Mouse (Mus musculus) spleen, postnatal 10 days (tissue): ENCODE measurements around the gene Cyp26b1.
"Not testable (repeated sequence)": the region's sequence is repeated elsewhere in the genome, so short reads cannot be mapped to it uniquely, and the experiment has no call there.

Experiments
- DNase-seq, 2 experiments: peaks; one replicate each; pipeline ENCODE4 v3.0.0; 2021 to 2022; ENCODE audit warnings: low spot score in 2 of 2

Cyp26b1 gene

DNA sequence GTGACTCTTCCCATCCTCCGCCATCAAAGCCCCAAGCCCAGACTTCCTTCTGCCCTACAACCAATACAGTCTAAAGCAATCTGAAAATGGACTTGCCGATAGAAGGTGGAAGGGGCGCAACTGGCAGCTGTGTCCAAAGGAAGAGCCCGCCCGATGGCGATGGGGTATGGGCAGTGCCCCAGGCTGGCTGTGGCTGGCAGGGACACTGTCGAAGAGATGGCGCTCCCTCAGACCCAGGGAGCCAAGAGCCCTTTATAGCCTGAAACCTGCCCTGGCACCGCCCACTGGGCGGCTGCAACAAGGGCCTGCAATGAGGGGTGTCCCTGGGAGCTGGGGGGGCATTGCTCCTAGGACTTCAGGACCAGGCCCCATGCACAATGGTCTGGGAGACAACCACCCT lies at the start of gene Cyp26b1:
Gene Cyp26b1, minus strand, starts transcription at position 216 of the 400 bp plus-strand sequence.
- DNase-seq = no peak

DNA sequence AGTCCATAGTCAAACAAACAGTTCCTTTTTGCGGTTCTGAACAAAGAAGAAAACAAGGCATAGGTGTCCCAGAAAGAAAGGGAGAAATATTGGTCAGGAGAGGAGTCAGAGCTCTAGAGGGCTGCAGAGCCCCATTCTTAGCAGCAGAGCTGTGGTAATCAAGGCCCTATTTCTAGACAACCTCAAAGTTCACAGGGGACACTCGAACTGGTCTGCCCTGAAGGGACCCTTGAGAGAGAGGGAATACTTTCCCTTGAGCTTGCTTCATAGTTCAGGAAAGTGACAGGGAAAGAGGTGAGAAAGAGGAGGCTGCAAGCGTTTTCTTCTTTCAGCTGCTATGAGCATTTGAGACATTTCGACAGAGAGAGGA lies 47.3 kb upstream of the Cyp26b1 start:
- no peak for DNase-seq

DNA sequence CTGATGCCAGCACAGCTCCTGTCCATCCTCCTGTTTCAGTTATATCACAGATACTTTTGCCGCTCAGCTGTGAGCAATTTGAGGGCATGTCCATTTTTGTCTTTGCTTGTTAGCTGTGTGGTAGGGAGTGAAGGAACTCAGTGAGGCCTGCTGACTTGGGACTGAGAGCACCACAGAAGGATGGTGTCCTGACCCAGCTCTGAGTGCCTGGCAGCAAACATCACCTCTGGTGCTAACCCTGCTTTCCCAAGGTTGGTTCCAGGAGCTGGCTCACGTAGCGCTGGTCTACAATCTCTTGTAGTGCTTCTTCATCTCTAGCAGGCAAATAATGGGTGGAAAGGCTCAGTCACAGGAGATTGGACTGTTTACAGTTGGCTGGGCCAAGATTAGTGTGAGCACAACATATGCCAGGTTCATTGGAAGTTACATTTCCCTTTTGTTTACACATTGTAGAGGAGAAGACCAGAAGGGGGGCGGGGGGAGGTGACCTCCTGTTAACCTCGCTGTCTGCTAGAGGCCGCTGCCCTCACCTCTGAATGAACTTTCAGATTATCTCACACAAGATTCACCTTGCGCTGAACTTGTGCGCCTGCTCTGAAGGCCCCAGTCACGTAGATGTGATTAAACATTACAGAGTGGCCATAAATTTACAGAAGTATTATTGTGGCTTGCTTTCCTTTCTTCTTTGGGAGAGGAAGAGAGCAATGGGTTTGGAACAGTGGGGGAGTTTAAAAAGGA lies 46.8 kb upstream of the Cyp26b1 start:
- no peak for DNase-seq

DNA sequence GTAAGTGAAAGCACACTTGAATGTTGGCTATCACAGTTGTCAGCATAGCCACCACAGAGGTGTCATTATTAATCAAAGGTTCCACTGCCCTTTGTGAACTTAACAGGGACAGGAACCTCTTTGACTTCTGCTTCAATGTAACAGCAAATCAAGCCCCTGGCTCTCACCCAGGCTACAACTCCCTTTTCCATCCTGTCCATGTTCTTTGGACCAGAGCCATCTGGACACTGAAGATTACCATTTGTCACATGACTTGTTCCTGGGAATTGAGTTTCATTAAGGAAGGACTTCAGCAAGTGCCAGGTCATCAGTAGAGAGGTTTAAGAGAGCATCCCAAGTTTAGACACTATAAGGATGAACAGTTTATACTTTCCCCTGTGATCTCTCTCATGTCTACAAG lies 44.5 kb upstream of the Cyp26b1 start:
- no peak for DNase-seq

DNA sequence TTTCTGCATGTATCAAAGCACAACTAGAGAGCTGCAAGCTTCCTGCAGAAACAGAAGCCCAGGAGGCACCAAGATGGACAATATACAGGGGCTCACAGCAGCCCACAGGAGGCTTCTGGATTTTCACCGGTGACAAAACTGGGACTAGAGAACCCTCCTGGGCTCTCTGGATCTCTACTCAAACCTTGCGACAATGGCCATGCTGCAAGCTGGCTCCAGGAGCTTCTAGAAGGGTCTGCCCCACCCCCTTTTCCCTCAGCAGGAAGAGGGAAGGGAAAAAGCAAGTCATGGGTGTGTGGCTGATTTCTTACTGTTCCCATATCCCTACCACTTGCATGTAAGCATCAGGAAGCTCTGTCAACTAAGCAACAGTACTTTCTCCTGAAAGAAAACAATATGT lies 37.9 kb upstream of the Cyp26b1 start:
- no peak for DNase-seq

DNA sequence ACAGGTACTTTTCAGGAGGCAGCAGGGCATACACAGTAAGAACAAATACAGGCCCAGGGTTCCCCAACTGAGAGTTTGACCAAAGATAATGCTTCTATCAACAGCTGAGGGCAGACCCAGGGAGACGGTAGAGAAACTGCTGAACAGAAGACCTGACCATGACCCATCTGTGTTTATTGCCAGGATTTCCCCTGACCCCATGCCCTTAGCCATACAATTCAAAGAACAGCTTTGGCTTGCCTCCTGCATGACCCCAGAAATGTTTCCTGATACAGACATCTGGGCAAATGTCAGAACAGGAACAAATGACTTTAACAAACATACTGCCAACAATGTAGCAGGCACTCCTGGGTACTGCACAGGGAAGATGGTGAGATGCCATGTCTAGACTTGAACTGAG lies 36.6 kb upstream of the Cyp26b1 start:
- no peak for DNase-seq

DNA sequence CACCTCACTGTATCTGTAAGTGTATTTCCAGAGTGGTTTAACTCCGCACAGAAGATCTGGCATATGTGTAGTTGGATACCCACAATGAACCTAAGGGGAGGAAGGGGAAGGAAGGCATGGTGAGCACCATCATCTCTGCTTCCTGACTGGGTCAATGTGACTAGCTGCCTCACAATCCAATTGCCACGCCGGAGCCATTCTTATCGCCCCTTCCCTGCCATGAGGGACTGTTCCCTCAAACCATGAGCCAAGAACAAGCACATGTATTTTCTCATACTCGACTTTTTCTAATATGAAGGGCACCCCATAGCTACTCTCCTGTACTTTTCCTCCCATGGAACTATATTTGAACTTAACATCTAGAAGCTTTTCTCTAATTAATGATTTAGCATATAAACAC lies 35.1 kb upstream of the Cyp26b1 start:
- DNase-seq = no peak

DNA sequence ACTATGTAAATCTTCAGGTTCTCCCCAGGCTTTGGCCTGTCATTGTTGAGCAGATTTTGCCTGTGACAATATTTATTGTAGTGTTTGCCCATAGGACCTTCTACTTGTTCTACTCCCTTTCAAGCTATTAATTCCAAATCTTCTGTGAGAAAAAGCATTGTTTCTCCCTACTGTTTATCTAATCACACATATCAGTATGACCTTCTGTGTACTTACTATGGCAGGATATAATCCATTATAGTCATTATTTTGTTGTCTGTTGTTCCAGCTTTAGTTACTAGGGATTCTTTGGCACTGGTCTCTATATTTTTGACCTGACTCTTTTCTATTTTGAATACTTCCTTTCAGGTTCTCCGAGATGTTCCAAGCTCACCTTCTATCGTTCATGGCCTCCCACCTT lies 32.7 kb upstream of the Cyp26b1 start:
- no peak for DNase-seq

DNA sequence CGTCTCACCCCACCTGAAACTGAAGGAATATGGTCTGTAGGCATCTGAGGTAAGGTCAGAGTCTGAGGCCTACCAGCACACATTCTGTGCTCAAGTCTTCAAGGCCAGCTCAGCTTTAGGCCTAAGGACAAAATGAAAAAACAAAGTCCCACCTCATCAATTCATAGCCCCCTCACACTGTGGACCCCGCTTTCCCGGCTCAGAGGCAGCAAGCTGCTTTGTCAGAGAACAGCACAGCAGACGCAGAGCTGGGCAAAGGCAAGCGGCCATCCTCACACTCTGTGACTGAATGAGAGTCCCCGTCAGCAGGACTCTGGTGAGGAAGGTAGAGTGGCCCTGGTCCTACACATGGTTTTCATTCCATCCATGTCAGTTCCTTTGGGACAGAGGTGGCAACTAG lies 25.5 kb upstream of the Cyp26b1 start:
- DNase-seq = no peak

DNA sequence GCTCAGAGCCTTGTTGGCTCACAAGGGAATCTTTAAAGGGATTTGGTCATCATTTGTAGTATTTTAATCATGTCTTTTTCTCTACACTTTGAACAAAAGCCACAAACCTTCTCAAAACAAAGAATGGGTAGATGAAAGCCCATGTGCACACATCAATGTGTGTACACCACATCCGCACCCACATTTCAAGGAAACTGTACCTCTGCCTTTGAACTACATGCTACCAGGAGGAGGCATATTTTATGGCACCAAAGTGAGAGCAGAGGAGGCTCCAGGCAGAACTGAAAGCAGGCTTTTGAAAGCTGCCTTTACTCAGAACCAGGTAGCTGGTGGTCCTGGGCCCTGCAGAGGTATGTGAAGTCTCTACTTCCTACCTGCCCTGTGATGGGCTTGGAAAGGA lies 23.3 kb upstream of the Cyp26b1 start:
- DNase-seq = no peak

DNA sequence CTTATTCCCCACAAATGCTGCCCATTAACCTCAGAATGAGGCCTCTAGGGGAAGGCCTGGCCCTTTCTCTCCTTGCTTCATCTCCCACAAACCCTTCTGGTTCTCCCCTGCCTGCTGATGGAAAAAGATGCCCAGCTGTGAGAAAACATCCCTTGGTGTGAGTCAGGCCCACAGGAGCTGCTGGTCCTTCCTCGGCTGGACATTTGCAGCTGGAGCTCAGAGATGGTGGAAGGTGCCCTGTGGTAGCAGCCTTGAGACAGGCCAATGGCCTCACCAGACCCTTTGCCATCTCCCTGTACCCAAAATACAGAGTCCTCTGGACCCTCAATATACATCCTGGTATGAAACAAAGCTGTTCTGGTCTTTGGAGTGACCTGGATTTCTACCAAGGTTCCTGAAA lies 22.9 kb upstream of the Cyp26b1 start:
- no peak for DNase-seq

DNA sequence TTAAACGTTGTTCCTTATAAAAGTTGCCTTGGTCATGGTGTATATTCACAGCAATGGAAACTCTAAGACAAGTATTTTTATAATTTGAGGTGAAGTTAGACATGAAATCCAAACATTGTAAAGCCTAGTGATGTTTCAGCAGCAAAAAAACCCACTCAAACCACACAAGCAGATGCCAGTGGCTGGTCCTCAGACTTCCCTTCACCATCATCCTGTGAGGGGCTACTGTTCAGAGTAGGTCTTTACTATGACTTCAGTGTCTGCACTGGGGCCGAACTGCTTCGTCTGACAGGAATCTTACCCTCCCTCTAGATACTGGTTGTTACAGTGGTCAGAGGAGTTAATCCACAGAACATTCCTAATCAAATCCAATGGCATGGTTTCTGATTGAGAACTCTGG lies 19.9 kb upstream of the Cyp26b1 start:
- no peak for DNase-seq

DNA sequence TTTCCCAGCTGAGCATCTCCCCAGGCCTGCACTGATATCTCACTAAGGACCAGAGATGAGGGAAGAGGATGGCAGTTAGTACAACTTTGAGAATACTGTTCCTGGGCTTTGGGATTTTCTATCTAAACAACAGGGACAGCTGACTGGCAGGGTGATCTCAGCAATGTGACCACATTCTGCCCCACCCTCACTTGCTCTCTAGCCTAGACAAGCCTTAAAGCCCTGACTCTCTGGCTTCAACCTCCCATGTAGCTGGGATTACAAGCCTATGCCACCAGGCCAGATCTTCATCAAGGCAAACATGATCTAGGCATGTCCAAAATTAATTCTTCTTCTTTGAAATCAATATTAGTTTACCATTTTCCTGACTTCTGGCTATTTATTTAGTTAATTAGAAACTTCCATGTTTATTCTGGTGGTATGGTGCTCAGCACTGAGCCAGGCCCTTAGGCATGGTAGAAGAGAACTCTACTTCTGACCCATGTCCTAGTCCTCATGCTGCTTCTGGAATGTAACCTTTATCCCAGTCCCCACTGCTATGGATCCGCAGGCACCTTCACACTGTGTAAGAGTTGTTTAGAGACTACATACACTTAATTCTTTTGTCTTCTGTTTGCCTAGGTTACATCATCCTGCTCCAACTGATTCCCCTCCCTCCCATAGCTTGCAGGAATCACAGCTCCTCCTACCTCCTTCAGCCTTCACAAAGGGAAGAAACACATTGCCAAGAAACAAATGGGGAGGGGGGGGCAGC lies 7.6 kb upstream of the Cyp26b1 start:
- DNase-seq = no peak

DNA sequence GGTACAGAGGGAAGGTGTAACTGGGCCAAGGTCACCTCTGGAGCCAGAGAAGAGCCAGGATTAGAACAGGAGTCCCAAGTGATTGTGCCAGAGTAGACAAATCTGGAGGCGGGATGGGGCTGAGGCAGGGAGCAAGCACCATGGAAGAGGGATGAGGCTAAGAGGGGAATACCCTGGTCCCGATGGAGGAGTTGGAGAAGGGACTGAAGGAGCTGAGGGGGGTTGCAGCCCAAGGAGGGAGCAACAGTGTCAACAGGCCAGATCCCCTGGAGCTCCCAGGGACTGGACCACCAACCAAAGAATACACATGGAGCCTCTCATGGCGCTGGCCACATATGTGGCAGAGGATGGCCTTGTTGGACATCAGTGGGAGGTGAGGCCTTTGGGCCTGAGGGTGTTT lies 5.6 kb upstream of the Cyp26b1 start:
- not testable (repeated sequence) for DNase-seq

DNA sequence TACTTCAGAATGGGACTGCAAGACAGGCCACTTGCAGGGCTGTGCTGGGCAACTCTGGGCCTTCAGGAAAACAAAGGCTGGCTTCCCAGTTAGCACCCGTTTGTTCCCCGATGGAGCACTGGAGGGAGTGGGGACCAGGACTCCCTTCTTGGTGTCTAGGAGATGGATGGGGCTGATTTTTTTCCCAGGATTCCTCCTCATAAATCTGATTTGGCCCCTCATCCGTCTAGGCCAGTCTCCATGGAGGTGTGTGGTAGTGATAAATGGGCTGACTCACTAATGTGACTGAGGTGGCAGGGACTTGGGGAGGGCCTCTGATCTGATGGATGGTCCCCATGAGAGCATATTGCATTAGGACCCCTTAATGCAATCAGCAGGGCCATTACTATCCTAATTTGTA lies 5.0 kb upstream of the Cyp26b1 start:
- DNase-seq = no peak

DNA sequence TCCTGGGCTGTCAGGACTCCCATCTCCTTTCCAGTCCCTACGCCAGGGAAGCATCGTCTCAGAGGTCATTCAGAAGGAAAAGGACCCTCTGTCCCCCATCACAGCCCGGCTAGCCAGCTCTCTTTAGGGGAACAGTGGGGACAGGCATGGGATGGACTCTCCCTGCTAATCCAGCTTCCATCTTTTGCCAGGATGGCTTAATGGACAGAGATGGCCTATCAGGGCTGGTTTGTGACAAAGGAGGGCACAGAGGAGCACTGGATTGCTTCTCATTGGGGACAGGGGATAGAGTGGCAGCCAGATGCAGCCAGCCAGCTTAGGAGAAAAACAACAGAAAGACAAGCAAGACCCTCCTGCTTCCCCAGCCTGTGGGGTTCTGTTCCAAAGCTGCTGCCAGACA lies 918 bp upstream of the Cyp26b1 start:
- no peak for DNase-seq

DNA sequence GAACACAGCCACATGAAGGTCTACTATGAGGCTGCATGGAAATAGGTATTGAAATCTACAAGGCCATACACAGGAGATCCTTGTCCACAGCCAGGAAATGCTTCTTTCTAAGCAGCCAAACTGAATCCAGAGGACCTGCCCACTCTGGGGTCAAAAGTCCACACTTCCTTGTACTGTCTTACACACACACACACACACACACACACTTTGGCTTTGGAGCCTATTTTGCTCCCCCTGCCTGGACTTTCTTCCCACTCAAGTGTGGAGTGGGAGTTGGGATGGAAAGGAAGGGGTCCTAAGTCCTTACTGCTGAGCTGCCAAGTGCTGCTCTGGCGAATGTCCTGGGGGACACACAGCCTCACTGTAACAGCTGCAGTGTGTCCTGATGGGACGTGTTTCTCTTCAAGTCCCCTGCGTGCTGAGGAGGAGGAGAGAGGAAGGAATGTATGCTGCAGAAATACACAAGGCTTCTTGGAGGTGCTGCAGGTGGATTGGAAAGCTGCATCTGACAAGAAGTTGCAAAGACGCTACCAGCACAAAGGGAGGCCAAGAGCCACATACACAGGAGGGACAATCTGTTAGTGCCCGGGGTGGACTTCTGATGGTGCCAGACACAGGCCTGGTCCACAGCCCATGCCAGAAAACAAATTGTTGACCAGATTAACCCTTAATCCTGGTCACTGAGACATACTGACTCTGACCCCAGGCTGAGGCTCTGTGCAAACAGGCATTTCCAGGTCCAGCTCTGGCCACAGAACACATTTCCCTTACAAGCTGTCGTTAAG lies 2.6 kb downstream of the Cyp26b1 start:
- DNase-seq = peak in 1 of 2 experiments; percentile 9

DNA sequence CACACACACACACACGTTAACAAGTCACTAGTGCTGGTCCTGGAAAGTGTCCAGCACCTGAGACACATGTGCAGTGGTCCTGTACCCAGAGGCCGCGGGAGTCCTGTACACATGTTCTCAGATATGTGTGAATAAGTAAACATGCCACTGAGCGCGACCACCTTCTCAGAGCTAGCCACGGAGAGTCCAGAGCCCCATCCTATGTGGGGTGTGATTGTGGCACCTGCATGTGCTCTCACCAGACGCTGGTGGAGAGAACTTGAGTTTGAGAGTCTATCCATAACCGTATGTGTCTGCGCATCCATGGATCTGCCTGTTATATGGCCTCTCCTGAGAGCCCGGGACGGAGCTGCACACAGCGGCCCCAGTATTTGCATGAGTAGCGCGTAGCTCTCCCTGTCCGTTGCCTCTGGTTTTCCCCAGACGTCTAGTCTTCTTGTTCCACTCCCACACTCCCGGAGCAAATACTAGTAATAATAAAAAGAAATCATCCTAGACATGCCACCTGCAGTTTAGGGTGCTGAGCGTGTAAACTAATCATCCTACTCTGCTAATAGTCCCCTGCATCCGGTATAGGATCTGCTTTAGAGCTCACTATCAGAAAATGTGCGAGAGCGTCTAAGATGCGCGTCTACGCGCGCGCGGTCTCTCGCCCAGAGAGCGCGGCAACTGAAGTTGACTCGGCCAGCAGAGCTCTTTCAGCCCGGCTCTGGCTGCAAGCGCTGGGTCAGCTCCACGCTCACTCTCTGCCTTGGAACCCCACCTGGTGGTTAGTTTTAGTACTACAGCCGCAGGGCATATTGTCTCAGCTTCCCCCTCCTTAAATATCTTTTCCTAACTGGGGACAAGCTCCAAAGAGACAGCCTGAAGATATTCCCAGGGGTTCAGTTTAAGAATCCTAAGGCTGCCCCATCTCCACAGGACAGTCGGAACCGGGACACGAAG lies 3.7 kb downstream of the Cyp26b1 start:
- DNase-seq = peak; percentile 48 to 78

DNA sequence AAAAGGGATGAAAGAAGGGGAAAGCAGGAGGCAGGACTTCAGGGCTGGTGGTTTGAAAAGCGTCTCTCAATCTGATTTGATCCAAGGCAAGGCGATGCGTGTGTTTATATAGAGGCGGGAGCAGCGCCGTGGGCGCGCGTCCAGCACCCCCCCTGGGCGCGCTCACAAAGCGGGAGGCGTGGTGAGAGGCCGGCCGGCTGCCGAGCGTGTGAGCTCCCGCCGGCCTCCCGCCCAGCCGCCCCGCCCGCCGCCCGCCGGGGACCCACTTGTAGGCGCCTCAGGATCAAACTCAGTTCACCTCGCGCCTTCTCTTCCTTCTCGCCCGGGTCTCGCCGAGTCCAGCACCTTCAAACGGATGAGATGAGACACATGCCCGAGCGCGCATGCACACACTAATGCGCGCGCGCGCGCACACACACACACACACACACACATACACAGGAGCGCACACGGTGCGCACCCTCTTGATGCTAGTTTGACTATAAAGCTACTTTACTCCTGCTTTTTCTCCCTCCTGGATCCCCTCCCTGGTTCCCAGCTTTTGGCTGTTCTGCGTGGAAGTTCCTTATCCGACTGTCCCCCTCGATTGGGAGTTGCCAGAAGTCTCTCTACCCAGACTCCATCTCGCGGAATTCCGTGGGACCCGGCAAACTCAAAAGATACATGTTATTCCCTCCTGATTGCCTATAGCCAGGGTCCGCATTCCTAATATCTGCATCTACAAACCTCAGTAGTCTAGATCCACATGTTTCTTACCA lies 4.6 kb downstream of the Cyp26b1 start:
- DNase-seq = peak in 1 of 2 experiments; percentile 14

DNA sequence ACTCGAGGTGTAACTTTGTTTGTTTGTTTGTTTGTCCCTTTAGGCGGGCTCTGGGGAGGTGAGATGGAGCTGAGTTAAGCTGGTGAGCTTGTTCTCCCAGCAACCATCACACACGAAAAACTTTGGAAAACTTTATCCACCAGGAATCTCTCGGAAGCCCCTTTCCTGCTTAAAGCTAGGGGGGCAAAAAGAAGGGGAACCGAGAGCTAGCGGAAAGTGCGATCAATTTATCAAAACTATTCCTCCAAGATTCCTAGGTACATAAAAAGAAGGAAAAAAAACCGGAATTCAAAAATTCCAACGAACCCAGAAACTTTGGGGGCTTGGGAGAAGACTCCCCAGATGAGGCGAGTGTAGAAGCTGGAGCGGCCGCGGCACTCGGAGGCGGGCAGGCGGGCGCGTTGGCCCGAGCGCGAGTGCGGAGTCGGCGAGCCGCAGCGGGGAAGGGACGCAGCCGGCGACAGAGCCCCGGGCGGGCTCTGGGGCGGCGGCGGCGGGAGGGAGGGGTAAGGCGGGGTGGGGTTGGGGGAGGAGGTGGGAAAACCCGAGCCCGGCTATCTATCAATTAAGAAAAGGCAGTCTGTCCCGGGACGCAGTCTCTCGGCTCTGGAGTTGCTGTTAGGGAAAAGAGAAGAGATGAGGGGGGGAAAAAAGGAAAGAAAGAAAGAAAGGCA lies 5.3 kb downstream of the Cyp26b1 start:
- peak in 1 of 2 experiments; percentile 15 for DNase-seq
